Mouse (Mus musculus) C2C12 (cell line): ENCODE data around the gene Fkbp5. TPM values are rescaled to one million over a fixed set of nuclear protein-coding genes. Genes with fewer than 3 reads are reported as not detected.

Source experiments
- H3K27me3 ChIP-seq: one replicate; pipeline ENCODE4 v1.6.1; 2011; ENCODE audit not compliant: control insufficient read depth, insufficient read depth, insufficient read length
- H3K36me3 ChIP-seq: one replicate; pipeline ENCODE4 v1.6.1; 2011; ENCODE audit not compliant: control insufficient read depth, insufficient read depth
- H3K4me3 ChIP-seq: one replicate; pipeline ENCODE4 v1.5.1; 2011; ENCODE audit warnings: mild to moderate bottlenecking, control low read depth; ENCODE audit not compliant: poor library complexity, insufficient read depth, severe bottlenecking
- H3K79me2 ChIP-seq: one replicate; pipeline ENCODE4 v1.6.1; 2011; ENCODE audit not compliant: control insufficient read depth, insufficient read depth
- H3K79me3 ChIP-seq: one replicate; pipeline ENCODE4 v1.6.1; 2011; ENCODE audit warnings: low read depth, control low read depth
- H3ac ChIP-seq: one replicate; pipeline ENCODE3; 2011; ENCODE audit warnings: low read depth; ENCODE audit not compliant: control insufficient read depth, insufficient read length
- CEBPB ChIP-seq: IDR thresholded peaks from one replicate; pipeline ENCODE4 v1.6.1; 2011; ENCODE audit warnings: low read depth, mild to moderate bottlenecking, control low read depth, moderate library complexity
- CTCF ChIP-seq: IDR thresholded peaks from one replicate; pipeline ENCODE4 v1.5.1; 2011; ENCODE audit not compliant: control insufficient read depth, insufficient read depth, insufficient read length
- FOSL1 ChIP-seq: IDR thresholded peaks from one replicate; pipeline ENCODE4 v1.8.0; 2011; ENCODE audit warnings: mild to moderate bottlenecking, low read length; ENCODE audit not compliant: poor library complexity, insufficient read depth, severe bottlenecking
- MAX ChIP-seq: IDR thresholded peaks from one replicate; pipeline ENCODE4 v1.6.1; 2011; ENCODE audit warnings: mild to moderate bottlenecking, control low read depth
- MYOD1 ChIP-seq: IDR thresholded peaks from one replicate; pipeline ENCODE4 v1.6.1; 2011; ENCODE audit warnings: low read depth; ENCODE audit not compliant: control insufficient read depth, insufficient read length
- MYOG ChIP-seq: IDR thresholded peaks from one replicate; pipeline ENCODE4 v1.6.1; 2011; ENCODE audit not compliant: control insufficient read depth, insufficient read length; ENCODE audit errors: extremely low read depth
- USF1 ChIP-seq: IDR thresholded peaks from one replicate; pipeline ENCODE4 v1.6.1; 2011; ENCODE audit warnings: low read depth, mild to moderate bottlenecking, control low read depth, moderate library complexity
- polyA plus RNA-seq: library from polyadenylated mRNA; unstranded; fragments of >200 nt; fragmentation: generic; extraction: Trizol; gene quantifications from one replicate; pipeline ENCODE4 v1.2.1, GENCODE M21; 2012; ENCODE audit warnings: missing spikeins

Fkbp5 gene
- polyA plus RNA-seq, 1 experiment: 24.4 TPM

DNA sequence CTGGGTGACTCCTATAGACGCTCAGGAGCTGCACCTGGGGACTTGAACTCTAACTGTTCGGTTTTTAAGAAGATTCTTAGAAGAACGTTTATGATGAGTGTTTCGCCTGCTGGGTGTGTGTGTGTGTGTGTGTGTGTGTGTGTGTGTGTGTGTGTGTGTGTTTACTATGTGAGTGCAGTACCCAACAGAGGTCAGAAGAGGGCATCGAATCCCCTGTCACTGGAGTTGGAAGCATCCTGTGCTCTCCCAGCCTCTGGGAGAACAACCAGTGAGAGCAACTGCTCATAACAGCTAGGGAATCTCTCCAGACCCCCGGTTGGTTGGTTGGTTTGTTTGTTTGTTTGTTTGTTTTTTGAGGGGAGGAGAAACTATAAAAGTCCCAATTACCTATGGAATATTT lies 30.6 kb downstream of the Fkbp5 start:
- no peak overlapping the region for H3K4me3 ChIP-seq
- H3K36me3 ChIP-seq: no peaks in the 10 kb centered on the region
- TF ChIP-seq CEBPB (no peak), USF1 (no peak), MAX (no peak), MYOD1 (no peak), FOSL1 (no peak), CTCF (no peak), MYOG (no peak)
- H3K79me2 ChIP-seq: peaks cover 38% of the 10 kb centered on the region
- peaks cover 28% of the 10 kb centered on the region for H3K79me3 ChIP-seq
- no peaks in the 10 kb centered on the region for H3K27me3 ChIP-seq
- H3ac ChIP-seq: no peak overlapping the region

DNA sequence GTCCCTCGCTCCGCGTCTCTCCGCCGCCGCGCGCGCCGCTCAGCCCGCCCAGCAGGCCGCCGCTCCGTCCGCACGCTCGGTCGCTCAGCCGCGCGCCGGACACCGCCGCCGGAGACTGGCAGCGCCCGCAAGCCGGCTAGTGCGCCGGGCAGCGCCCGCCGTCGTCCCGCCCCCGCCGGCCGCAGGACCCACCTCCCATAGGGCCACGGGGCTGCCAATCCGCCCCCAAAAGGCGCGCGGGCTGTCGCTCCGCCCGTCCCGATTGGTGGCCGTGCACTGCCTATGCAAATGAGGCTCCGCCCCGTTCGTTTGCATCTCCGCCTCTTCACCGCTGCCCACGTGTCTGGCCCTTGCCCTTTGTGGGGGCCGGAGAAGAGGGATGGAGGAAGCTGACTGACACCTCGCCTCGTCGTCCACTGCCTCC lies 31.3 kb downstream of the Fkbp5 start:
- TF ChIP-seq MYOD1 (no peak), USF1 (peak; percentile 79), MAX (peak; percentile 91), FOSL1 (no peak), CTCF (no peak), MYOG (no peak), CEBPB (no peak)
- Histone ChIP-seq H3K36me3 (no peaks in the 10 kb centered on the region), H3K4me3 (peak overlapping the region; percentile 72), H3ac (peak overlapping the region; percentile 81), H3K27me3 (no peaks in the 10 kb centered on the region), H3K79me2 (peaks cover 46% of the 10 kb centered on the region), H3K79me3 (peaks cover 34% of the 10 kb centered on the region)

DNA sequence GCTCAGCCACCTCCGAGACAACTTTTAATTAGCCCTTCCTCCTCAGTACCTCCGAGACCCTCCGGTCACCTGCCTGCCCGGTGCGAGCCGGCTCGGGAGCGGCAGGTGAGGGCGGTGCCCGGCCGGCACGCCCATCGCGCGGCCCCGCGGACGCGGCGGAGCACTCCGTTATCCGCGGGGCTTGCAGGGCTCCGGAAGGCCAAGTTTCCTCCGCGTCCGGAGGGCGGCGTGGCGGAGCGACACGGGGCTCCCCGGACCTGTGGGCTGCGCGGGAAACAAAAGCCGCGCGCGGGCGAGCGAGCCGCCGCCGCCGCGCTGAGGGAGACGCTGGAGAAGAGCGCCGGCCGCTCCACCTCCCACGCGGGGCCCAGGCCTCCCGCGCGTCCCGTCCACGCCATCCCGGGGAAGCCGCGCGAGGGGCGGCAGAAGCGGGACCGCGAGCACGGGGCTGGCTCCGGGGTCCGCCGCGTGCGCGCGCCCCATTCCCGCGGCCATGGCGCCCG lies 31.8 kb downstream of the Fkbp5 start:
- H3K36me3 ChIP-seq: no peaks in the 10 kb centered on the region
- no peaks in the 10 kb centered on the region for H3K27me3 ChIP-seq
- peaks cover 51% of the 10 kb centered on the region for H3K79me2 ChIP-seq
- H3K79me3 ChIP-seq: peaks cover 37% of the 10 kb centered on the region
- TF ChIP-seq CTCF (no peak), USF1 (no peak), MAX (no peak), MYOG (no peak), CEBPB (no peak), FOSL1 (no peak), MYOD1 (no peak)
- H3K4me3 ChIP-seq: peak overlapping the region; percentile 72
- H3ac ChIP-seq: peak overlapping the region; percentile 81

DNA sequence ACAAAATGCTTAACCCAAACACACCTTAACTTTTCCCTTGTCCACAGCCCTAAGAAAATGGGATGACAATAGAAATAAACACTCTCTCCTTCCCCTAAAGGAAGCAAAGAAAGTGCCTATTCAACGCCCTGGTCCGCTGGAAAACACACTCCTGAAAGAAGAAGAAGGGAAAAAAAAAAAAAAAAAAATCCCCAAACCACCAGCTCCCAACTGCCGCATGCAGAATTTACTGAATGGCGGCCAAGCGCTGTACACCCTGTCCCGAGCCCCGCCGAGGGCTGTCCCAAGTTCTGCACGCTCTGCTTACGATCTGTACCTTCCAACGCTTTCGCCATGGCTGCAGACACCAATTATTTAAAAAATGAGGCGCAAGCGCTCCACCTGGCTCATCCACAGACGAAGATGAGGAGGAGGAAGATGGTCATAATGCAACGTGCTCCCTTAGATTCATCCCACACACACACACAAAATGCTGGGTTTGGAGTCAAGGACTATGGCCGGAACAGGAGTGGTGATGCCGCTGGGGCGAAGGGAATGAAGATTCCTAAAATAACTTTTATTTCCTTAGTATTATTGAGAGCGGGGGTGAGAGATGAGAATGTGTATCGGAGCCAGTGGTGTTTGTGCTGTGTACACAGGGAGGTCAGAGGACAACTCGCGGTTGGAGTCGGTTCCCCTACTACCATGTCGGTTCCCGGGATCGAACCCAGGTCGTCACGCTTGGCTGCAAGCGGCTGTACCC lies 32.5 kb downstream of the Fkbp5 start:
- Histone ChIP-seq H3K4me3 (peak overlapping the region; percentile 72), H3K79me3 (peaks cover 42% of the 10 kb centered on the region), H3K27me3 (no peaks in the 10 kb centered on the region), H3K36me3 (no peaks in the 10 kb centered on the region), H3K79me2 (peaks cover 57% of the 10 kb centered on the region), H3ac (peak overlapping the region; percentile 81)
- TF ChIP-seq USF1 (no peak), MAX (no peak), CTCF (no peak), FOSL1 (no peak), CEBPB (no peak), MYOD1 (no peak), MYOG (no peak)

DNA sequence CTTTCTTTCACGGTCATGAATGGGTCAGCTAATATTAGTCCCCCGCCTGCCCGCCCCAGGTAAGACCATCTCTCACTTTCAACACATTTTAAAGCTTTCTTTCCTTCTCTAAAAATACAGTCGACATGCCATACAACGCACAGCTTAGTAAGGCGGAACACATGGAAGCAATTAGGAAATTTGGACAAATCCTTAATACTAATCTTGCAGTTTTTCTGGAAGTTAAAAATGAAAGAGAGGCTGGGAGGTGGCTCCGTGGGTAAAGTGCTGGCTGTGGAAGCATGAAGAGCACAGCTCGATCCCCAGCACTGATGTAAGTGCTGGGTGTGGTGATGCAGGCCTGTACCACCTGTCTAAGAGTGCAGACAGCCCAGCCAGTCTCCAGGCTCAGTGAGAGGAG lies 39.9 kb downstream of the Fkbp5 start:
- H3K79me3 ChIP-seq: peaks cover 35% of the 10 kb centered on the region
- no peak overlapping the region for H3ac ChIP-seq
- TF ChIP-seq CTCF (no peak), MYOD1 (no peak), MAX (no peak), CEBPB (no peak), MYOG (no peak), FOSL1 (no peak), USF1 (no peak)
- H3K4me3 ChIP-seq: no peak overlapping the region
- no peaks in the 10 kb centered on the region for H3K27me3 ChIP-seq
- no peaks in the 10 kb centered on the region for H3K36me3 ChIP-seq
- H3K79me2 ChIP-seq: peaks cover 95% of the 10 kb centered on the region

GRCm38 (mm10) chr17:28476441-28476840 lies 40.9 kb downstream of the Fkbp5 start:
- H3ac ChIP-seq: no peak overlapping the region
- peaks cover 37% of the 10 kb centered on the region for H3K79me3 ChIP-seq
- TF ChIP-seq CEBPB (no peak), MYOD1 (no peak), MYOG (no peak), FOSL1 (no peak), MAX (no peak), CTCF (no peak), USF1 (no peak)
- H3K4me3 ChIP-seq: no peak overlapping the region
- no peaks in the 10 kb centered on the region for H3K27me3 ChIP-seq
- H3K79me2 ChIP-seq: peaks cover 95% of the 10 kb centered on the region
- no peaks in the 10 kb centered on the region for H3K36me3 ChIP-seq
